Mouse (Mus musculus): Measurements from ENCODE around the gene Rhbdd2. TPM values are rescaled to one million over a fixed set of nuclear protein-coding genes. Genes with fewer than 3 reads are reported as not detected.

The Rhbdd2 gene
- polyA plus RNA-seq, 1 experiment from 2014 or later = 47.7 TPM

DNA sequence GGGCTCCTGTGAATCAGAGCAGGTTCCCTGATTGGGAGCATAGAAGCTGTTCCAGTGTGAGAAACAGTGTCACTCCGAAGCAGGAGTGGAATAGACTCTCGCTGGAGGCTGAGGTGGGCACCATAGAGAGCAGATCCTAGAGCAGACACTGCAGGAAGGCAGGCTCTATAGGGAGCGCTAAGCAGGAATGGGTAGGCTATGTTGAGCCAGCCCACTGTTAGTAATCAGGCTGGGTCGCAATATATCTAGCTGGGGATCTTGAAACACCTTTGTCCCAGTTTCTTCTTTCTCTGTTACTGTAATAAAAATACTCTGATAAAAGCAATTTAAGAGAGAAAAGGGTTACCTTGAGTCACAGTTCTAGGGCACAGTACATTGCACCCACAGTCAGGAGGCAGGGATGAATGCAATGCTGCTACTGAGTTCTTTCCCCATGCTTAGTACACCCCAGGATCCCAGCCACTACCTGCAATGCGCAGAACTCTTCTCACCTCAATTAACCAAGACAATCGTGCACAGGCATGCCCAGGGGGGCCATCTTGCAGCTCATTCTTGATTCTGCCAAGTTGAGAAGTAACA lies 48.6 kb downstream of the Rhbdd2 start:
- no peak overlapping the region for H3K27ac ChIP-seq
- no peaks in the 10 kb centered on the region for H3K9me3 ChIP-seq
- H3K4me1 ChIP-seq (replicated peaks) = peaks cover 1% of the 10 kb centered on the region; the same call in 1 of the 2 replicates
- no peak overlapping the region for H3K9ac ChIP-seq (replicated peaks)
- H3K27me3 ChIP-seq = no peaks in the 10 kb centered on the region
- no peak overlapping the region for H3K4me2 ChIP-seq
- 76% methylated on average over 6 of the region's 6 CpGs for WGBS
- no peak overlapping the region for H3K4me3 ChIP-seq (replicated peaks)
- ATAC-seq (ENCODE audit: insufficient number of reproducible peaks, insufficient read depth, low FRiP score, low TSS enrichment, low read depth) = no peak
- no peaks in the 10 kb centered on the region for H3K36me3 ChIP-seq

DNA sequence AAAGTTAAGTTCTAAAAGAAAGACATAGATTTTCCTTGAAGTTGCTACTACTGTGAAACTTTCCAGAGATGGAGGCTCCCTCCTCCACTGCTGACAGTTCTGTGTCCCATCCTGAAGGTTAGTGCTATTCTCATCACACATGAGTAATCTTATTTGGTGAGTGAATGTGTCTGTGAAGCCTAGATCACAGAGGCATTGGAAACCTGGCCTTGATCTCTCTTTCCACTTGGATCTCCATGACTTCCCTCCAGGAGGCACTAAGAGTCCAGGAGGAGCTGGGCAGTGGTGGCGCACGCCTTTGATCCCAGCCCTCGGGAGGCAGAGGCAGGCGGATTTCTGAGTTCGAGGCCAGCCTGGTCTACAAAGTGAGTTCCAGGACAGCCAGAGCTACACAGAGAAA lies 49.6 kb downstream of the Rhbdd2 start:
- Histone ChIP-seq H3K27ac (no peak overlapping the region), H3K4me3 (replicated peaks) (no peak overlapping the region), H3K4me2 (no peak overlapping the region), H3K27me3 (no peaks in the 10 kb centered on the region), H3K9ac (replicated peaks) (no peak overlapping the region), H3K9me3 (no peaks in the 10 kb centered on the region), H3K36me3 (no peaks in the 10 kb centered on the region), H3K4me1 (replicated peaks) (no peaks in the 10 kb centered on the region)
- 95% methylated on average over 5 of the region's 5 CpGs for WGBS
- ATAC-seq (ENCODE audit: insufficient number of reproducible peaks, insufficient read depth, low FRiP score, low TSS enrichment, low read depth) = no peak

DNA sequence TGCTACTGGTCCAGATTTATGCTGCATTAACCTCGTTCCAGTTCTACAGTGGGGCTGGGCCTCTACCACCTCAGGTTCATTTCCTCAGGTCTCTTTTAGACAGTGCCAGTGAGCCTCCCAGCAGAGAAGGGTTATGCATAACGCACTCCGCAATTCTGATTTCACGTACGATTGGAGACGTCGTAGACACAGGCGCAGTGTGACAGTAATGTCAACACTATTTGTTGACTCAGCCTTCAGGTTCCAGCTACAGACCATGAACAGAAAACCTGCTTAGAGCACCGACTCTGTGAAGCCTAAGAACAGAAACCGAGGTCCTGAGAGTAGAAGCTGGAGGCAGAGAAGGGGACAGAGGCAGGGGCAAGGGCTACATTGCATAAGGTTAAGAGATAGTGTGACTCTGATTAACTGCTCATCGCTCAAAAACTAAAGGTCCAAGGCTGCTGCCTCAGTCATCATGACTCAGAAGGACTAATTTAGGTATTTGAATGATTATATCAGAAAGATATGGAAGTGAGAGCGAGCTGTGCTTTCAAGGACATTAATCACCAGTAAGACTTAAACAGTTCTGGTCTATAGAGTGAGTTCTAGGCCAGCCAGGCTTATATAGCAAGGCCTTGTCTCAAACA lies 50.6 kb downstream of the Rhbdd2 start:
- no peak overlapping the region for H3K4me2 ChIP-seq
- H3K9me3 ChIP-seq = no peaks in the 10 kb centered on the region
- no peak overlapping the region for H3K4me3 ChIP-seq (replicated peaks)
- 88% methylated on average over 12 of the region's 12 CpGs for WGBS
- H3K27ac ChIP-seq = no peak overlapping the region
- no peak overlapping the region for H3K9ac ChIP-seq (replicated peaks)
- no peak for ATAC-seq (ENCODE audit: insufficient number of reproducible peaks, insufficient read depth, low FRiP score, low TSS enrichment, low read depth)
- H3K27me3 ChIP-seq = no peaks in the 10 kb centered on the region
- no peaks in the 10 kb centered on the region for H3K4me1 ChIP-seq (replicated peaks)
- H3K36me3 ChIP-seq = no peaks in the 10 kb centered on the region

DNA sequence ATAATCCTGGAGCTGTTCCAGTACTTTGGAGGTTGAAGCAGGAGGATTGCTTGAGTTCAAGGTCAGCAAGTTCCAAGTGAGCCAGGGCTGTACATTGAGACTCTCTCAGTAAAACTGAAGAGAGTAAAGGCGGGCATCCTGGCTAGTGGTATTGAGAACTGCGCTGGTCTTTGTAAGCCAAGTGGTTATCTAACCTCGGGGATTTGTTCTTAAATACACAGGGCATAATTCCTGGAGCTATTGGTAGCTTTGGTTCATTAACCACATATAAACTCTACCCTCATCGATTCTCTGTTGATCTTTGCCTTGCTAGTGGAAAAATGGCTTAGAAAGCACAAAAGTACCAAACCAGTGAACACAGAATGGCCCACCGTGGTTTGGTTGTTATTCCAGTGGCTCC lies 58.0 kb downstream of the Rhbdd2 start:
- ATAC-seq (ENCODE audit: insufficient number of reproducible peaks, insufficient read depth, low FRiP score, low TSS enrichment, low read depth) = no peak
- H3K27ac ChIP-seq = no peak overlapping the region
- no peaks in the 10 kb centered on the region for H3K9me3 ChIP-seq
- H3K4me3 ChIP-seq (replicated peaks) = peak overlapping the region; percentile 73
- H3K9ac ChIP-seq (replicated peaks) = no peak overlapping the region
- WGBS = 87% methylated on average over 5 of the region's 5 CpGs
- H3K27me3 ChIP-seq = no peaks in the 10 kb centered on the region
- H3K4me1 ChIP-seq (replicated peaks) = peaks cover 20% of the 10 kb centered on the region
- H3K36me3 ChIP-seq = peaks cover 3% of the 10 kb centered on the region; the same call in 1 of the 2 replicates
- H3K4me2 ChIP-seq = peak overlapping the region; percentile 96

DNA sequence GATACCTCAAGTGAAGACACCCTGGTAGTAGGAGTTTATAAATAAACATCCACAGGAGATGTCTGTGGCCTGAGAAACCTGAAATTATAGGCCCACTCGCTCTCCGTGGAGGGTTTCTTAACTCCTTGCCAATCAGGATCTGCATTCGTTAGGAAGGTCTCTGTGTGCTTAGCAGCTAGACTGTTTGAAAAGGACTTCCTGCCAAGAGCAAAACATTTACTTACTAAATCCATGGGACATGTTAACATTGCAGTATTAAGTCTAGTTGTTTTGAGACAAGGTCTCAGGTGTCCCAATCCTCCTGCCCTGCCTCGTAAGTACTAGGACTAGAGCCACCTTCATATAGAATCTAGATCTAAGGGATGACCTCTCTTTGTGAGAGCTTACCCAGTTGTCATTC lies 58.8 kb downstream of the Rhbdd2 start:
- Histone ChIP-seq H3K36me3 (peaks cover 3% of the 10 kb centered on the region; the same call in 1 of the 2 replicates), H3K9ac (replicated peaks) (no peak overlapping the region), H3K4me2 (no peak overlapping the region), H3K9me3 (no peaks in the 10 kb centered on the region), H3K27me3 (no peaks in the 10 kb centered on the region), H3K4me1 (replicated peaks) (peaks cover 23% of the 10 kb centered on the region), H3K4me3 (replicated peaks) (no peak overlapping the region), H3K27ac (no peak overlapping the region)
- no peak for ATAC-seq (ENCODE audit: insufficient number of reproducible peaks, insufficient read depth, low FRiP score, low TSS enrichment, low read depth)
- WGBS = 91% methylated on average over 4 of the region's 4 CpGs

DNA sequence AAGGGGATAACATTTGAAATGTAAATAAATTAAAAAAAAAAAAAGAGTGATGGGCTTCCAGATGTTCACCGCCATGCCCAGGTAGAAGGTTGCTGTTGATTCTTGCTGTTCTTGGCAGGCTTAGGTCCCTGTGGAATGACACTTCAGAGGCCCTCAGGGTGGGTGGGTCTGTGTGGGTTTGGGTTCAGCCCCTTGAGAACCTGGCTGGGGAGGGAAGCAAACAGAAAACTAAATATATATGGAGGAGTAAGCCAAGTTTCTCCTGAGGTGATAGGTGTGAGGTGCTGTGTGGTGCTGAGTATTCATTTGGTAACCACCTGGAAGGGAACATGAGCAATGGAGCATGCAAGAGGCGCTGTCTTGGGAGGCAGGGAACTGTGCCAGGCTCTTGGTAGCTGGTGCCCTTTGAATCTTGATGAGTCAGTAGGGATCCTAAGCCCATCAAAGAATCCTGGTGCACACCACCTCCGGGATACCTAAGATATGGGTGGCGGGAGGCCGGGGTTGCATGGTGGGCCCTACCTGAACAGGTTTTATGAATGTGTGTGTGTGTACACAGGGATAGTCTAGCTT lies 60.9 kb downstream of the Rhbdd2 start:
- Histone ChIP-seq H3K4me2 (no peak overlapping the region), H3K27me3 (no peaks in the 10 kb centered on the region), H3K4me3 (replicated peaks) (no peak overlapping the region), H3K9ac (replicated peaks) (no peak overlapping the region), H3K36me3 (peaks cover 4% of the 10 kb centered on the region; the same call in 1 of the 2 replicates), H3K4me1 (replicated peaks) (peaks cover 23% of the 10 kb centered on the region), H3K9me3 (no peaks in the 10 kb centered on the region), H3K27ac (no peak overlapping the region)
- no peak for ATAC-seq (ENCODE audit: insufficient number of reproducible peaks, insufficient read depth, low FRiP score, low TSS enrichment, low read depth)
- 98% methylated on average over 5 of the region's 5 CpGs for WGBS

DNA sequence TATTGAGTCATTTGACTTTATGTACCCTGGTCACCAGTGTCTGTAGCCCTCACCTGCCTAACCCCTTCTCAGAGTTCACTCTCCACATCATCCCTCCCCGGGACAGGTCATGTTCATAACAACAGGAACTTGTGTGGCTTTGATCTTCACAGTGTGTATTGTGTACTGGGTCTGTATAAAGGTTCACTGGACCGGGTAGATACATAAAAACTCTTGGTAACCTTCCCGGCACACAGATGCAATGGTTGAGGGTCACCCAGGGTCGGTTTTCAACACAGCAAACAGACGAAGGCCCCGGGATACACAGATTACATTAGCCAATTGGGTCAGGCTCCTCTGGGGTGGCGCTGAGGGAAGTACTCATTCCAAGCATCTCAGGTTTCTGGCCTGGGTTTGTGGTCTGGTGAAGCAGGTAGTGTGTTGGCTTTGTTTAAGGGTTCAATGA lies 62.9 kb downstream of the Rhbdd2 start:
- H3K4me1 ChIP-seq (replicated peaks) = peaks cover 14% of the 10 kb centered on the region
- no peak overlapping the region for H3K9ac ChIP-seq (replicated peaks)
- ATAC-seq (ENCODE audit: insufficient number of reproducible peaks, insufficient read depth, low FRiP score, low TSS enrichment, low read depth) = no peak
- H3K36me3 ChIP-seq = peaks cover 21% of the 10 kb centered on the region
- H3K4me3 ChIP-seq (replicated peaks) = no peak overlapping the region
- no peak overlapping the region for H3K4me2 ChIP-seq
- 47% methylated on average over 7 of the region's 7 CpGs for WGBS
- H3K27me3 ChIP-seq = no peaks in the 10 kb centered on the region
- H3K27ac ChIP-seq = 0 out of 2 replicates have a peak overlapping the region, but pooled peaks have one; percentile 20
- H3K9me3 ChIP-seq = no peaks in the 10 kb centered on the region

Other genes with a start within 250 kb of the Rhbdd2 start
- 19.1 and 22.1 TPM in 2 replicates for gene Pom121, start 238.1 kb upstream of the Rhbdd2 start, polyA plus RNA-seq (2016; fragmentation: Nextera tagmentation; extraction: Ambion mirVana)
- gene Hip1, start 87.5 kb upstream of the Rhbdd2 start, polyA plus RNA-seq (2016; fragmentation: Nextera tagmentation; extraction: Ambion mirVana) = 50.7 and 54.8 TPM in 2 replicates
- gene Ccl26, start 69.0 kb upstream of the Rhbdd2 start, polyA plus RNA-seq (2016; fragmentation: Nextera tagmentation; extraction: Ambion mirVana) = not detected in 2 replicates
- 0.31 and 0.68 TPM in 2 replicates for gene Ccl24, start 59.6 kb upstream of the Rhbdd2 start, polyA plus RNA-seq (2016; fragmentation: Nextera tagmentation; extraction: Ambion mirVana)
- 114 and 120 TPM in 2 replicates for gene Por, start 37.4 kb downstream of the Rhbdd2 start, polyA plus RNA-seq (2016; fragmentation: Nextera tagmentation; extraction: Ambion mirVana)
- 47.9 and 52.5 TPM in 2 replicates for gene Tmem120a, start 111.8 kb downstream of the Rhbdd2 start, polyA plus RNA-seq (2016; fragmentation: Nextera tagmentation; extraction: Ambion mirVana)
- gene Styxl1, start 145.8 kb downstream of the Rhbdd2 start, polyA plus RNA-seq (2016; fragmentation: Nextera tagmentation; extraction: Ambion mirVana) = 0.17 TPM in 1 of 2 replicates, not detected in the other
- 478 and 499 TPM in 2 replicates for gene Mdh2, start 145.9 kb downstream of the Rhbdd2 start, polyA plus RNA-seq (2016; fragmentation: Nextera tagmentation; extraction: Ambion mirVana)
- gene Srrm3, start 174.3 kb downstream of the Rhbdd2 start, polyA plus RNA-seq (2016; fragmentation: Nextera tagmentation; extraction: Ambion mirVana) = 0.13 and 0.43 TPM in 2 replicates

Measured in limb, embryonic 12.5 days (tissue).